Mouse (Mus musculus) heart, postnatal 0 days (tissue): ENCODE results near the gene Zfhx3.

Experiments
- CTCF ChIP-seq: IDR thresholded peaks from 2 replicates; pipeline ENCODE4 v1.5.1; 2016; ENCODE audit warnings: antibody characterized with exemption, control low read depth, low read depth
- EP300 ChIP-seq: IDR thresholded peaks from 2 replicates; pipeline ENCODE4 v1.6.1; 2016; ENCODE audit warnings: antibody characterized with exemption, low read depth

GRCm38 (mm10) chr8:107943550-107944348 is 1.3 kb downstream of the Zfhx3 start:
- TF ChIP-seq CTCF (no peak), EP300 (no peak)
